Mouse (Mus musculus) ovary, postnatal 10 days (tissue): ENCODE results near the gene Cercam.
"Not testable (repeated sequence)": the region's sequence is repeated elsewhere in the genome, so short reads cannot be mapped to it uniquely, and the experiment has no call there.

Experiments
- DNase-seq: peaks from one replicate; pipeline ENCODE4 v3.0.0; 2022; ENCODE audit warnings: low spot score

Cercam gene

DNA sequence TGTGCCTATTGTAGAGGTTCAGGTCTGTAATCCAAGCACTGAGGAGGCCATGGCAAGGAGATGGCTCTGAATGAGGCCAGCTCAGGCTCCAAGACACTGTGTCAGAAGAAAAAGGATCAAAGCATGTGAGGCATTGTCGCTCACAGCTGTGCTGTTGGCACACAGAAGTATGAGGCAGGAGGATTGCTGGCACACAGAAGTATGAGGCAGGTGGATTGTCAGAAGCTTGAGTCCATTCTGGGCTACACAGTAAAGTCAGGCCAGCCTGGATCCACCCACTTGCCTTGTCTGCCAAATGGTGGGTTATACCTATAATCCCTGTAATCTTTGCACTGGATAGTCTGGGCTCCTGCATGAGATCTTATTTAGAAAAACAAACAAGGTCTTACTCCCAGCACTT lies 29.1 kb downstream of the Cercam start:
- DNase-seq: no peak

DNA sequence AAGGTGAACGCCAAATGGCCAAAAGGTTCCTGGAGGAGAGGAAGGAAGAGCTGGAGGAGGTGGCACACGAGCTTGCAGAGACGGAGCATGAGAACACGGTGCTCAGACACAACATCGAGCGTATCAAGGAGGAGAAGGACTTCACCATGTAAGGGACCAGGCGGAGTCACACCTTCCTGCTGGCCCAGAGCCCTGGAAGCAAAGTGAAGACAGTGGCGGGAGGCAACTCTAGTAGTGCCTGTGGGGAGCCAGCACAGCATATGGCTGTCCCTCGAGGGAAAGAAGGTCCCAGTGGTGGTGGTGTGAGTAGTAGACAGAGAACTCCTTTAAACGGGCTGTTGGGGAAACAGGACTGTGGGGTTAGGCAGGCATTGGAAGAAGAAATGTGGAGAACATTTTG lies 33.2 kb downstream of the Cercam start:
- no peak for DNase-seq

DNA sequence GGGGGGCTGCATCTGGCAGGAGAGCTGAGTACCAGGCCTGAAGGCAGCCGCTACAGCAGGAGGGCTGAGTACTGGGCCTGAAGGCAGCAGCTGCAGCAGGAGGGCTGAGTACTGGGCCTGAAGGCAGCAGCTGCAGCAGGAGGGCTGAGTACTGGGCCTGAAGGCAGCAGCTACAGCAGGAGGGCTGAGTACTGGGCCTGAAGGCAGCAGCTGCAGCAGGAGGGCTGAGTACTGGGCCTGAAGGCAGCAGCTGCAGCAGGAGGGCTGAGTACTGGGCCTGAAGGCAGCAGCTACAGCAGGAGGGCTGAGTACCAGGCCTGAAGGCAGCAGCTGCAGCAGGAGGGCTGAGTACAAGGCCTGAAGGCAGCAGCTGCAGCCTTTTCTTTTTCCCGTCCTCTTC lies 39.2 kb downstream of the Cercam start:
- DNase-seq: not testable (repeated sequence)

DNA sequence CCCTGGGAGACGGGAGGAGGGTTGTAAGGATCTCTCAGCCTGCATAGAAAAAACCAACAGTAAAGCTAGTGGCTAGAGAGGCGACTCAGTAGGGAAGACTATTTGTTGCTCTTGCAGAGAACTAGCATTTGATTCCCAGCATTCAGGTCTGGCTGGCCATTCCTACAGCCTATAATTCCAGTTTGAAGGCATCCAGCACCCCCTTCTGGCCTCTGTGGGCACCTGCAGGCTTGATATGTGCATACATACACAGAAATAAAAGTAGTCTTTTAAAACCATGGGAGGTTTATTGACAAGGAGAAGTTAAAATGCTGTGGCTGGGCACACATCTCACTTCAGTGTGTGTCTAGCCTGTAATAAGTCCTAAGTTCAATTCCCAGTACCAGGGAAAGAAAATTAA lies 41.1 kb downstream of the Cercam start:
- no peak for DNase-seq

DNA sequence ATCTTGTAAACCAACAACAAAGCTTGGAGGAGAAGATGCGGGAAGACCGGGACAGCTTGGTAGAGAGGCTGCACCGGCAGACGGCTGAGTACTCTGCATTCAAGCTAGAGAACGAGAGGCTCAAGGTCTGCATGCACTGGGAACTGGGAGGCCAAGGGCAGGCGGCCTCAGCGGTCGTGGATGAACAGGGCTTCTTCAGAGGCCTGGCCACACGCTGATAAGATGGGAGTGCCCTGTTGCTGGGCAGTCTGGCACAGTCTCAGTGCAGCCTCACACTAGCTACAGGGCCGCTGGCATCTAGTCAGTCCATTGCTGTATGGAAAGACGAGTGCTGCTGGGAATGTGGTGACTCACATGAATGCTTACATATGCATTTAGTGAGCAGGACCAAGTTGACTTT lies 48.7 kb downstream of the Cercam start:
- DNase-seq: no peak

GRCm38 (mm10) chr2:29922011-29922410 lies 53.0 kb downstream of the Cercam start:
- peak; percentile 23 for DNase-seq

- DNase-seq: no peak
These were observed 57.6 kb downstream of the Cercam start for GRCm38 (mm10) chr2:29926542-29926941.

DNA sequence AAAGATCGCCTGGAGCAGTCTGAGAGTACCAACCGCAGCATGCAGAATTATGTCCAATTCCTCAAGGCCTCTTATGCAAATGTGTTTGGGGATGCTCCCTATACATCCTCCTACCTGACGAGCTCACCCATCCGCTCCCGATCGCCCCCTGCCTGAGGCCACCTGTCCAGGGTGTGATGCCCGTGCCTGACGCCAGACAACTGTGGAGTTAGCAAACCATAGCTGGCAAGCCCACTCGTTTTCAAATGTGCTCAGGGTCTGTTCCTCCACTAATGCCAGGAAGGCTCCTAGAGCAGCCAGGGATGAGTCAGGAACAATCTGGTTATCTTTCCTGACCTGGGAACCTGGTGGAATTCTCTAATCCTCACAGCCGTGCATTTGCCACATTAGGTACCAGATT lies 61.5 kb downstream of the Cercam start:
- no peak for DNase-seq

GRCm38 (mm10) chr2:29931194-29931593 lies 62.2 kb downstream of the Cercam start:
- no peak for DNase-seq
